Mouse (Mus musculus): ENCODE results near the gene Cd19.

GRCm38 (mm10) chr7:126428154-126428553 lies 13.5 kb upstream of the Cd19 start:
- TF ChIP-seq CTCF (IDR thresholded peaks at IDR 0.05; ENCODE audit: low read depth, low read length) (no peak), GATA1 (IDR thresholded peaks at IDR 0.05; ENCODE audit: borderline replicate concordance, low read length) (no peak)
